Mouse (Mus musculus) left cerebral cortex, postnatal 36 days (tissue): ENCODE measurements around the gene Zswim1. TPM values are rescaled to one million over a fixed set of nuclear protein-coding genes. Genes with fewer than 3 reads are reported as not detected.
"Not testable (repeated sequence)": the region's sequence is repeated elsewhere in the genome, so short reads cannot be mapped to it uniquely, and the experiment has no call there.

Source experiments
- DNase-seq, 2 experiments: peaks; one replicate each; pipeline ENCODE4 v3.0.0; 2021 to 2022; ENCODE audit warnings: low spot score in 2 of 2, mixed read lengths in 1 of 2
- intact Hi-C: fragments of 180-260 bp; cut with DNase I; formaldehyde crosslinking; loops from one replicate; pipeline ENCODE4 v1.15.1; 2025
- total RNA-seq, 2 experiments: library from RNA; stranded (reverse); gene quantifications; 2 replicates each; pipeline ENCODE4 v1.2.3; 2021

The Zswim1 gene
- total RNA-seq, 2 experiments from 2014 or later: 22.0 to 22.8 TPM

DNA sequence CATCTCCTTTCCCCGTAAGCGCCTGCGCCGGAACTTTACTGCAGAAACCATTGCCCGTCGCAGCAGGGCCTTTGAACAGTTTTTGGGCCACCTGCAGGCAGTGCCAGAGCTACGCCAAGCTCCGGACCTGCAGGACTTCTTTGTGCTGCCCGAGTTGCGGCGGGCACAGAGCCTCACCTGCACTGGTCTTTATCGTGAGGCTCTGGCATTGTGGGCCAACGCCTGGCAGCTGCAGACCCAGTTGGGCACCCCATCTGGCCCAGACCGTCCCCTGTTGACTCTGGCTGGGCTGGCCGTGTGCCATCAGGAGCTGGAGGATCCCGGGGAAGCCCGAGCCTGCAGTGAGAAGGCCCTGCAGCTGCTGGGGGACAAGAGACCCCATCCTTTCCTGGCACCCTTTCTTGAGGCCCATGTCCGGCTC is 30.6 kb upstream of the Zswim1 start:
- DNase-seq: no peak
- intact Hi-C loops: no loop called here

DNA sequence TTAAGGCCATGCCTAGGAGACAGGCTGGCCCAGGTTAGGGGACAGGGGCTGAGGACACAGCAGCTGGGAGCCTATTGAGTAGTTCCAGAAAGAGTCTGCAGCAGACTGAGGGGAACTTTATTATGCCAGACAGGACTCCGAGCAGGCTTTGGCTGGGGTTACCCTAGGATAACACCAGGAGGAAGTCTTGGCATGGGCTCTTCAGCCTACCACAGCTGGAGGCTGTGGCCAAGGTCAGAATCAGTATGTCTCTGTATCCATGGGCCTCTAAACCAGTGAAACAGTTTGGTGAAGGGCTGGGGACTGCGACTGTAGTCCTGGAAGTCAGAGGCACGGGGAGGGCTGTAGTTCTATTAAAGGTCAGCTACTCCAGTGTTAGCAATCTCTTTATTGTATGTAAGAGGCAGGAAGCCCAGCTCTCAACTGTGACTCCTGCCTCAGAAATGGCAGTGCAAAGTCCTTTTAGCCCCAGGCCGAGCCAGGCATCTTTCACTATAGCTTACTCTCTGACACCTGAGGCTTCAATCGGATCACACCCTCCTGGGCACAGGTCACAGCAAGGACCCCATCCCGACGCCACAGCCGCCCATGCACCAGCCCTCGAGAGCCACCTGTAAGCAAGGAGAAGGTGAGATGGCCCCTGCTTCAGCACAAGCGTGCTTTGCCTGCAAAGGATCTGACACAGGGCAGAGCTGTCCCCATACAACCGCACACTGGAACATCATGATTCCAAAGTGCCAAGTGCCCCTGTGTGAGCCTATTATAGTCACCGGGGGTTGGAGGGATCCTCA is 29.9 kb upstream of the Zswim1 start:
- intact Hi-C loops: no loop called here
- DNase-seq: no peak

DNA sequence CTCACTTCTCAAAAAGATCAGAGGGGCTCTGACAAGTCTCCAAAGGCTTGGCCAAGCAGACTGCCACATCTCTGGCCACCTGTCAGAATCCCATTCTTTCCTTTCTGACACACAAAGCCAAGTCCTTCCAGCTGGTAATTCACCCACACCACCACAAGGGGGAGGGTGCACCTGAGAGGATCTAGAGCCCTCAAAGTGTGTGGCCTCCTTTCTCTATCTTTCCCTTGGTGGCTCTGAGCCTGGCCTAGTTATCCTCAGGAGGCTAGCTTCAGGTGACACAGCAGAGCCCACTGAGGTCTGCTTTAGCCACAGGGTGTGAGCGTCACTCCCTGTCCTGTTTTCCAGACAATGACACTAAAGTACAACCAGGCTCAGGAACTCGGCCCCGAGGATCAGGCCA is 29.2 kb upstream of the Zswim1 start:
- peak in 1 of 2 experiments; percentile 26 for DNase-seq
- intact Hi-C loops: no loop called here

DNA sequence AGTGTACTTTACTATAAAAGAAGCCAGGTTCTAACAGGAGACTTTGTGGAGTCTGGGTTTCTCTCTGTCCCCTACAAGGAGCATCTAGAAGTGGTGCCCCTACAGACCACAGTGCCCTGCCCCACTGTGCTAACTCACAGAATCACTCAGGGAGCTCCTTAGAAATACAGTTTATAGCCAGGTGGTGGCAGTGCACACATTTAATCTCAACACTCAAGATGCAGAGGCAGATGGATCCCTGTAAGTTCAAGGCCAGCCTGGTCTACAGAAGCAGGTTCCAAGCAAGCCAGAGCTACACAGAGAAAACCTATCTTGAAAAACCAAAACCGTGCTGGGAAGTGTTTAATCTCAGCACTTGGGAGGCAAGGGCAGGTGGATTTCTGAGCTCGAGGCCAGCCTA is 28.7 kb upstream of the Zswim1 start:
- intact Hi-C loops: no loop called here
- DNase-seq: no peak

DNA sequence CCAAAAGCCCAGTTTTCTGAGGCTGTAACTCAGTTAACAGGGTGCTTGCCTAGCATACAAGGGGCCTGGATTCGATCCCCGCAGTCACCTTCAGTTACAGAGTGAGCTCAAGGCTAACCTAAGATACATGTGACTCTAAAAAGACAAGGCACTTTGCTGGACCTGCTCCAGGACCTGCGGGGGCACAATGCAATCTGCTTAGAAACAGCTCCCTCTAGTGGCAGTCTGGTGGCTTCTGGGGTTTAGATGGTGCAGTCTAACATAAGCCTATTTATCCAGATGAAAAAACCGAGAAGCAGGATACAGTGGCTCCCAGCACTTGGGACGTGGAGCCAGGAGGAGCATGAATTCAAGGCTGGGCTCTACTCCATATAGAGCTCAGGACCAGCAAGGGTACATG is 28.2 kb upstream of the Zswim1 start:
- intact Hi-C loops: no loop called here
- peak; percentile 76 to 82 for DNase-seq

GRCm38 (mm10) chr2:164795868-164796267 is 26.6 kb upstream of the Zswim1 start:
- intact Hi-C loops: no loop called here
- no peak for DNase-seq

DNA sequence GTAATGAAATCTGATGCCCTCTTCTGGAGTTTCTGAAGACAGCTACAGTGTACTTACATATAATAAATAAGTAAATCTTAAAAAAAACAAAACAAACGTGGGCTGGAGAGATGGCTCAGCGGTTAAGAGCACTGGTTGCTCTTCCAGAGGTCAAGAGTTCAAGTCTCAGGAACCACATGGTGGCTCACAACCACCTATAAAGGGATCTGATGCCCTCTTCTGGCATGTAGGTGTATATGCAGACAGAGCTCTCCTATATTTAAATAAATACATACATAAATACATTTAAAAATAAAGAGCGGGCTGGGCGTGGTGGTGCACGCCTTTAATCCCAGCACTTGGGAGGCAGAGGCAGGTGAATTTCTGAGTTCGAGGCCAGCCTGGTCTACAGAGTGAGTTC is 23.9 kb upstream of the Zswim1 start:
- intact Hi-C loops, DNase-seq: not testable (repeated sequence)

DNA sequence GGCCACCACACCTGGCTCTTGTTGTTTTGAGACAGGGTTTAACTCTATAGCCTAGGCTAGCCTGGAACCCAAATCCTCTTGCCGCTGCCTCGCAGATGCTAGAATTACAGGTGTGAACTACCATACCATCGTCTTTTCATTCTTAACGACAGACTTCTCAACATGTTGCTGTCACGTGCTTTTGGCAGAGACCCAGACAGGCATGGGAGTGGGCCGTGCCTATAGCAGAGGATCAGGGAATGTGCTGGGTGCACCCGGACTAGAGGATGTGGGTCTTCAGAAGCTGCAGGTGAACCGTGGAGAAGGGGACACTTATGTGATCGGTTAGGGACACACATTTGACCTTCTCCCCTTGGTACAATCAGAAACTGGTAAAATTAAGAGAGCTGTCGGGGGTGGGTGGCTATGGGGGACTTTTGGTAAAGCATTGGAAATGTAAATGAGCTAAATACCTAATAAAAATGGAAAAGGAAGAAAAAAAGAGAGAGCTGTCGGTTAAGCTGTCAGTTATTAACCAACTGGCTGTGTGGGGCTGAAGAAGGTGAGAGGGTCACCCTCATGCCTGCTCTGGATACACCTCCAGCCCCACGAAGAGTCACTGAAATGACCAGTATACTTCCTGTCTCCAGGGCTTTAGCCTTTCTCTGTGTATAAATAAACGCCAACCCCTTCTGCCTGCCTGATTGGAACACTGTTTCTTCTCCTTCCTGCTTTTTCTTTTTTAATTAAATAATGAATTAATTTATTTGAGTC is 22.1 kb upstream of the Zswim1 start:
- intact Hi-C loops: no loop called here

GRCm38 (mm10) chr2:164803201-164803920 is 19.1 kb upstream of the Zswim1 start:
- DNase-seq: no peak
- intact Hi-C loops: no loop called here

More for the DNA sequence above, 22.1 kb upstream of the Zswim1 start:
- DNase-seq: no peak

- intact Hi-C loops: loop anchor here (2.0 kb wide), 1 partner anchor 19 kb away; the partner anchor contains the start of gene Zswim1
- DNase-seq: no peak
Measured at GRCm38 (mm10) chr2:164803921-164804313, 18.6 kb upstream of the Zswim1 start.

GRCm38 (mm10) chr2:164804533-164805331 is 17.8 kb upstream of the Zswim1 start, which contains the start of the genes Acot8 and Zswim3:
TSS of gene Acot8 (minus strand) at chr2:164804882.
TSS of gene Zswim3 (plus strand) at chr2:164805098.
- intact Hi-C loops: loop anchor here (2.0 kb wide), 1 partner anchor 18 kb away; the partner anchor contains the start of gene Zswim1
- peak; percentile 96 to 99 for DNase-seq

GRCm38 (mm10) chr2:164805332-164805718 is 17.2 kb upstream of the Zswim1 start:
- intact Hi-C loops: loop anchor here (2.0 kb wide), 1 partner anchor 17 kb away; the partner anchor contains the start of gene Zswim1
- DNase-seq: no peak

DNA sequence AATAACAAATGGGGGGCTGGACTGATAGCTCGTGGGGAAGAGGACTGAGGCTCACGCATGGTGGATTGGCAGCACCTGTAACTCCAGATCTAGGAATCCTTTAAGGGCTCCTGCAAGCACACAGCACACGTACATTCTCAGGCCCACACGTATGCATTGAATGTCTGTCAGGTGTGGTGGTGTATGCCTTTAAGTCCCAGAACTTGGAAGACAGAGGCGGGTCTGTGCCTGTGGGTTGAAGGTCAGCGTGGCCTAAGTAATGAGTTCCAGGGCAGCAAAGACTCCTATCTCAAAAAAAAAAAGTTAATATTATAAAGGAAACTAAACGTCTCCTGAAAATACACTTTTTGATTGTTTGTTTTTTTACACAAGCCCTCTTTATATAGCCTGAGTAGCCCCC is 15.9 kb upstream of the Zswim1 start:
- intact Hi-C loops: no loop called here
- no peak for DNase-seq

DNA sequence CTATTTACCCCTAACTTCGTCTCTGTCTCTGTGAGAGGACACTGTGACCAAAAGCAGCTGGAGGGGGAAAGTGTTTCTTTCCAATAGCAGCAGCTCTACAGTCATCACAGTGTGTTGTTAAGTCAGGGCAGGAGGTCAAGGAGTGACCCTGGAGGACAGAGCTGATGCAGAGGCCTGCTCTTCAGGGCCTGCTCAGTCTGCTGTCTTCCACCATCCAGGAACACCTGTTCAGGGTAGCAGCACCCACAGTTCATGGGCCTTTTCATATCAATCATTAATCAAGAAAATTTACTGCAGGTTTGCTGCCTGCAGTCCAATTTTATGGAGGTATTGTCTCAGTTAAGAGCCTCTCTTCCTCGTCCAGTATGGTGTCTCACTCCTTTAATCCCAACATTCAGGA is 8.9 kb upstream of the Zswim1 start:
- DNase-seq: no peak
- intact Hi-C loops: no loop called here

GRCm38 (mm10) chr2:164815348-164815747 is 7.1 kb upstream of the Zswim1 start:
- no peak for DNase-seq
- intact Hi-C loops: no loop called here

- intact Hi-C loops: no loop called here
- DNase-seq: no peak
Measured at GRCm38 (mm10) chr2:164815821-164816220, 6.7 kb upstream of the Zswim1 start.

DNA sequence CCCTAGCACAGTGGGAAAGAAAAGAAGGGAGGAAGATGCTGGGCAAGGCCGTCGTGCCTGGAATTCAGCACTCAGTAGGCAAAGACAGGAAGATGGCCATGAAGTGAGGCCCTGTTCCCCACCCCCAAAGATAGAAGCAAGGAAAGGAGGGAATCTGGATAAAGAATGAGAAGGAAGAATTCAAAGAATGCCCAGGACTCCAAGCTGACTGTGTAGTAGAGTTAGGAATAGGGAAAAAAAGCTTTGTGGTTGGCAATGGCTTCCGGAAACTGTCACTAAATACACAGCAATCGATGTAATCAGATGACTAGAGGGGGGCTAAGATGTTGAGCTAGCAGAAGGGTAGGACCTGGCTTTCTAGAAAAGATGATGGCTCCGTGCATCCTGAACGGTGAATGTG is 5.3 kb upstream of the Zswim1 start:
- no peak for DNase-seq
- intact Hi-C loops: no loop called here

- intact Hi-C loops: no loop called here
- DNase-seq: no peak
Measured at GRCm38 (mm10) chr2:164817703-164818102, 4.8 kb upstream of the Zswim1 start.

- DNase-seq: peak in 1 of 2 experiments; percentile 24
- intact Hi-C loops: no loop called here
Measured at GRCm38 (mm10) chr2:164821060-164821459, 1.4 kb upstream of the Zswim1 start.
